Mouse (Mus musculus) limb, embryonic 12.5 days (tissue): ENCODE data around the gene Ly6g6e. TPM values are rescaled to one million over a fixed set of nuclear protein-coding genes. Genes with fewer than 3 reads are reported as not detected.
A peak's percentile ranks its signal among the peaks of the same experiment; 100 is the strongest.
"Not testable (repeated sequence)": the region's sequence is repeated elsewhere in the genome, so short reads cannot be mapped to it uniquely, and the experiment has no call there.

ENCODE experiments used
- ATAC-seq: fragments of 200-750 bp; cut with Nextera tagmentation; 2 replicates; pipeline ENCODE4 v1.8.0; 2017; ENCODE audit warnings: low read depth, moderate TSS enrichment; ENCODE audit not compliant: insufficient number of reproducible peaks, insufficient read depth, low FRiP score, low TSS enrichment
- H3K27ac ChIP-seq: fragments of 300-500 bp; sonication (generic); 2 replicates; pipeline ENCODE4 v1.5.1; 2016; ENCODE audit warnings: mild to moderate bottlenecking, moderate library complexity
- H3K27me3 ChIP-seq: fragments of 300-500 bp; sonication (generic); 2 replicates; pipeline ENCODE4 v1.6.1; 2016; ENCODE audit warnings: mild to moderate bottlenecking, moderate library complexity
- H3K36me3 ChIP-seq: fragments of 300-500 bp; sonication (generic); 2 replicates; pipeline ENCODE4 v1.6.1; 2016; ENCODE audit warnings: mild to moderate bottlenecking, moderate library complexity
- H3K4me1 ChIP-seq: fragments of 300-500 bp; sonication (generic); replicated peaks from 2 replicates; pipeline ENCODE4 v1.6.1; 2016
- H3K4me2 ChIP-seq: fragments of 300-500 bp; sonication (generic); 2 replicates; pipeline ENCODE4 v1.6.1; 2016; ENCODE audit warnings: mild to moderate bottlenecking, moderate library complexity
- H3K4me3 ChIP-seq: fragments of 300-500 bp; sonication (generic); replicated peaks from 2 replicates; pipeline ENCODE4 v1.5.1; 2016; ENCODE audit warnings: mild to moderate bottlenecking
- H3K9ac ChIP-seq: fragments of 300-500 bp; sonication (generic); replicated peaks from 2 replicates; pipeline ENCODE4 v1.6.1; 2016; ENCODE audit warnings: mild to moderate bottlenecking, moderate library complexity
- H3K9me3 ChIP-seq: fragments of 300-500 bp; sonication (generic); 2 replicates; pipeline ENCODE4 v1.6.1; 2016; ENCODE audit warnings: mild to moderate bottlenecking, moderate library complexity
- WGBS: fragments of 180-500 bp; shearing (Covaris S2); methylation state at CpG from one replicate; pipeline ENCODE4 v1.1.7; 2016; 5-methylcytosine and 5-hydroxymethylcytosine counted together
- polyA plus RNA-seq: library from polyadenylated mRNA; unstranded; fragments of >200 nt; fragmentation: Nextera tagmentation; extraction: Ambion mirVana; gene quantifications from 2 replicates; pipeline ENCODE4 v1.2.1, GENCODE M21; 2016

Gene Ly6g6e
- 1.3 and 2.5 TPM in 2 replicates for polyA plus RNA-seq

DNA sequence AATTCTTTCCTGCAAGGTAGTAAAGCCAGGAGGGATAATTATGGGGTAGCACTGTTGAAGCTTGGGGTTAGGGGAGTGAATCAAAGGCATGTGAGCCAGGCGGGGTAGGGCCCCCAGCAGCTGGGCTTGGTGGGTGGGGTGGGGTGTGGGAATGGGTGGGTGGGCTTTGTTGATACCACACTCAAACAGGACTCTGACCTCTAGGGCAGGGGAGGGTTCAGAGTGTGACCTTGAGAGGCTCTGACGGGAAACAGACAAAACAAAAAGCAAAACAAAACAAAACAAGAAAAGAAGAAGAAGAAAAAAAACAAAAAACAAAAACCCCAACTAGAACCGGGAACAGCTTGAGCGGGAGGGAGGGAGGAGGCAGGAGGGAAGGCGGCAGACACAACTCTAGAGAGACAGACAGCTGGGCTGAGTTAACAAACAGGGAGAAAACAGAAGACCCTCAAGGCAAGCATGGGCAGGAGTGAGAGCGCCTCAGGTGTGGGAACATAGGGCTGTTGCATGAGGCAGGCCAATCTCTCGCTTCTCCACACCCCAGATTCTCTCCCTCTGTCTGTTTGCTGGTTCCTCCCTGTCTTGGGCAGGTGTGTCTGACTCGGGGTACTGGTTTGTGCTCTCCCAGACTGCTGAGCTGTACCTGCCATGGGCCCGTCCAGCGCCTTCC is at the start of gene Ly6g6e:
Gene Ly6g6e (plus strand): TSS at position 396 of the 670 bp plus-strand sequence.
- Histone ChIP-seq H3K4me2 (peak within 1 kb of the TSS; percentile 40), H3K4me1 (peaks cover 28% of the 10 kb centered on the region), H3K27me3 (peaks cover 22% of the 10 kb centered on the region), H3K9me3 (no peaks in the 10 kb centered on the region), H3K9ac (peak within 1 kb of the TSS; percentile 27; the same call in 1 of the 2 replicates), H3K4me3 (peak within 1 kb of the TSS; percentile 9), H3K27ac (0 out of 2 replicates have a peak within 1 kb of the TSS, but pooled peaks have one; percentile 4), H3K36me3 (no peaks in the 10 kb centered on the region)
- no peak for ATAC-seq
- WGBS, result 20% methylated on average over 10 of the region's 10 CpGs

DNA sequence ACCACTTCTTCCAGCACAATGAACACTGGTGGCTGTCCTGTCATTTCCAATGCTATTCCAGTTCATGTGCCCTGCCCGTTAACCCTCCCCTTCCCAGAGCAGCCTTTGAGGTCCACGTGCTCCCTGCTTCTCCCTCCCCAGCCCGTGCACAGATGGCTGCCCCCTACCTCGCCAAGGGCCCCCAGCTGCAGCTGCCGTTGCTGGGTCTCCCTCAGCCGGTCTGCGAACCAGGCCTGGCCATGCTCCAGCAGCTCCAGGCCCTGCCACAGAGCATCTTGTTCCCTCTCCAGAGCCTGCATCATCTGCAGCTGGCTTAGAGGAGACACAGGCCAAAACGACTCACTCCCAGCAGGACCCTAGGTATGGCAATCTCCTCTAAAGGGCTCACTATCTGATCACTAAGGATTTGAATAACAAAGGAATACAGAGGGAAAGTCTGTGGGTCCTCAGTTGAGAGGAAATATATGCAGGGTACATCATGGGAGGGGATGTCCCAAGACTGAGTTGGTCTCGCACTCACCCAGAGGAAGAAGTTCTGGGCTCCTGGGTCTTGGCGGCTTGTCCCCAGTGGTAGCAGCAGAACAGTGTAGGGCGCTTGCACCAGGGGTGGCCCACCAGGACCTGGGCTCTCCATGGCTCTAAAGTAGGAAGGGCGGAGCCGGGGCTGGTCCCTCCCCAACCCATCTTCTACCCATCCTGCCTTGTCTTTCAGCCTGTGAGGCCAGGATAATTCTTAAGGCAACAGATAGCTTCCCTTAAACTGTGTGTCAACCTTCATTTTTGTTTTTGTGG is 49.2 kb upstream of the Ly6g6e start, which contains the start of gene Sapcd1:
Gene Sapcd1 (minus strand): TSS at position 740 of the 792 bp plus-strand sequence.
- Histone ChIP-seq H3K36me3 (no peaks in the 10 kb centered on the region), H3K9ac (0 out of 2 replicates have a peak within 1 kb of the TSS, but pooled peaks have one; percentile 8), H3K4me2 (peak within 1 kb of the TSS; percentile 18), H3K9me3 (no peaks in the 10 kb centered on the region), H3K27me3 (no peaks in the 10 kb centered on the region), H3K27ac (peak within 1 kb of the TSS; percentile 63), H3K4me1 (peaks cover 17% of the 10 kb centered on the region), H3K4me3 (peak within 1 kb of the TSS; percentile 12; the same call in 1 of the 2 replicates)
- 0 out of 2 replicates have a peak, but pooled peaks have one; percentile 50 for ATAC-seq
- WGBS, result 34% methylated on average over 13 of the region's 13 CpGs

DNA sequence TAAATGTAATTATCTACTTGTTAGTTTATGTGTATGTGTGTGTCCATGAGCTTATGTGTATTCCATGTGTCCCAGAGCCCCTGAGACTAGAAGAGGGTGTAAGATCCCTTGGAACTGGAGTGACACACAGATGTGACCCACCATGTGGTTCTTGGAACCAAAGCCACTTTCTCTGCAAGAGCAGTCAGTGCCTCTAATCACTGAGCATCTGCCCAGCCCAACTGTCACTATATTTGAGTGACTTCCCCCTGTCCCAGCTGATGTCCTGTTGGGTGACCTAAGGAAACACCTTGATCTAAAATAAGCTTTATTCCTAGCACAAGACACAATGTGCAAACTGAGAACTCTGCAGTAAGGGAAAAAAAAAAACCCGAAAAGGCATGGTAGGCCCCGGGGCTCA is 48.4 kb upstream of the Ly6g6e start:
- Histone ChIP-seq H3K27me3 (no peaks in the 10 kb centered on the region), H3K27ac (no peak overlapping the region), H3K4me2 (no peak overlapping the region), H3K9me3 (no peaks in the 10 kb centered on the region), H3K4me1 (peaks cover 17% of the 10 kb centered on the region), H3K36me3 (no peaks in the 10 kb centered on the region), H3K9ac (no peak overlapping the region), H3K4me3 (no peak overlapping the region)
- ATAC-seq, result no peak
- WGBS, result 66% methylated on average over 2 of the region's 2 CpGs

DNA sequence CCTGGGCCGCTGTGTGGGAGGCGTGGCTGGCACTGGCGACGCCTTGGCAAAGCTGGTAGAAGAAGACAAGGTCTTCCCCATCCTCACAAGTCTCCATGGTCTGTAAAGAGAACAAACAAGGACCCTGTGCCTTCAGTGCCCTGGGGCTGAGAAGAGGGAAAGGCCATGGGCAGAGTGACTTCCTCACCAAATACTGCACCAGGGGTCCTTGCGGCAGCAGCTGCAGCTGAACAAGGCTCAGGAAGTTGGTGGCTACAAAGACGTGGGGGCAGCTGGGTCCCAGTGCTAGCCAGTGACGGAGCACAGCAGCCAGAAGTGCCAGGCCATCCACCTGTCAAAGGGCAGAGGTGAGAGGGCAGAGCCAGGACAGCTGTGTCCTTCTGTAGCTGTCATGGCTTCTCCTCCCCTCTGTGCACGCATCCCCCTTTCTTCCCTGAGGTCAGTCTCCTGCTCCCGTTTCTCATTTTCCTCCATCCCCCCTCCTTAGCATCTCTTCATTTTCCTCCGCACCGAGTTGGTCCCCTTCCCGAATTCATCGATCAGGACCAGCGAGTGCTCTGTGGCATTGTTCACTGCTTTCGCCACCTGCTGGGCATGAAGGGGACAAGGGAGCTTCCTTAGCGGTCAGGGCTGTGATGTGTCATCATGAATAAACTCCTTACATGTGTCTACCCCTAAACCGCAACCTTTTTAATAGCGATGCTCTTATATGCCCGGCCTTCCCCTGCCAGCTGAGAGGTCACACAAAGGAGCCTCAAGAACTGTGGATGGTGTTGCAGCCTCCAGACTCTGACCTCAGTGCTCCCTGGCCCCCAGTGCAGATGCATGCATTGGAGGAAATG is 46.8 kb upstream of the Ly6g6e start:
- H3K4me1 ChIP-seq, result peaks cover 17% of the 10 kb centered on the region
- no peaks in the 10 kb centered on the region for H3K9me3 ChIP-seq
- no peak overlapping the region for H3K4me2 ChIP-seq
- H3K36me3 ChIP-seq, result no peaks in the 10 kb centered on the region
- H3K27me3 ChIP-seq, result no peaks in the 10 kb centered on the region
- no peak overlapping the region for H3K4me3 ChIP-seq
- no peak overlapping the region for H3K27ac ChIP-seq
- H3K9ac ChIP-seq, result no peak overlapping the region
- WGBS, result 41% methylated on average over 19 of the region's 19 CpGs
- no peak for ATAC-seq

DNA sequence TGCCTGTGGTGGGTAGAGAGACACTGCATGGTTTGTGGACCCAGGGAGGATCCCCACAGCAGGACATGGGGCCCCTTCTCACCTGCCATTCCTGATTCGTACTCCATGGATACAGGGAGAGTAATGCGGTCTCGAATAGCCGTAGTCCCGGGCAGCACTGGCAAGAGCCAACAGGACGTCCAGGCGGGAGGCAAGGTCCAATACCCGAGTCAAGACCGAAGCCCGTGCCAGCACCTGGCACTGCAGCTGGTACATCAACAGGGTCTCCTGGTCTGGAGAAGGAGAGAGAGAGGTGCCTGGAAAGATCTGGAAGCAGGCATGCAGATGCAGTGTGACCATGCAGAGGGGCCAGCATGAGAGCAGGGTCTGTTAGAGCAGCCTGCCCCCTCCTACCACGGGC is 45.4 kb upstream of the Ly6g6e start:
- 88% methylated on average over 11 of the region's 11 CpGs for WGBS
- peaks cover 13% of the 10 kb centered on the region for H3K4me1 ChIP-seq
- H3K27ac ChIP-seq, result no peak overlapping the region
- H3K27me3 ChIP-seq, result no peaks in the 10 kb centered on the region
- 0 out of 2 replicates have a peak overlapping the region, but pooled peaks have one; percentile 23 for H3K9ac ChIP-seq
- no peaks in the 10 kb centered on the region for H3K36me3 ChIP-seq
- no peak overlapping the region for H3K4me3 ChIP-seq
- H3K9me3 ChIP-seq, result no peaks in the 10 kb centered on the region
- ATAC-seq, result no peak
- no peak overlapping the region for H3K4me2 ChIP-seq

DNA sequence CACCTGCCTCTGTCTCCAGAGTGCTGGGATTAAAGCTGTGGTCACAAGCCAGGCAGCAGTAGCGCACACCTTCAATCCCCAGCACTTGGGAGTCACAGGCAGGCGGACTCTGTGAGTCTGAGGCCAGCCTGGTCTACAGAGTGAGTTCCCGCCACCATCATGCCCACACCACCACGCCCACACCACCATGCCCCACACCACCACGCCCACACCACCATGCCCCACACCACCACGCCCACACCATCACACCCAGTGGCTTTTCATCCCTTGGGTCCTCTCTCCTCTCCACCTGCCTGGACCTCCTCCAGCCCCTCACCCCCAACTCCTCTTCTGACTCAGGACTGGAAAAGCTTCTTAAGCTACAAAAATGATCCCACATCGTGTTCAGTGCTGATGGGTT is 44.8 kb upstream of the Ly6g6e start:
- no peak overlapping the region for H3K27ac ChIP-seq
- WGBS, result 85% methylated on average over 7 of the region's 7 CpGs
- H3K9me3 ChIP-seq, result no peaks in the 10 kb centered on the region
- H3K4me2 ChIP-seq, result no peak overlapping the region
- H3K27me3 ChIP-seq, result no peaks in the 10 kb centered on the region
- no peak overlapping the region for H3K9ac ChIP-seq
- H3K4me3 ChIP-seq, result no peak overlapping the region
- H3K4me1 ChIP-seq, result peaks cover 12% of the 10 kb centered on the region
- H3K36me3 ChIP-seq, result no peaks in the 10 kb centered on the region
- ATAC-seq, result no peak

DNA sequence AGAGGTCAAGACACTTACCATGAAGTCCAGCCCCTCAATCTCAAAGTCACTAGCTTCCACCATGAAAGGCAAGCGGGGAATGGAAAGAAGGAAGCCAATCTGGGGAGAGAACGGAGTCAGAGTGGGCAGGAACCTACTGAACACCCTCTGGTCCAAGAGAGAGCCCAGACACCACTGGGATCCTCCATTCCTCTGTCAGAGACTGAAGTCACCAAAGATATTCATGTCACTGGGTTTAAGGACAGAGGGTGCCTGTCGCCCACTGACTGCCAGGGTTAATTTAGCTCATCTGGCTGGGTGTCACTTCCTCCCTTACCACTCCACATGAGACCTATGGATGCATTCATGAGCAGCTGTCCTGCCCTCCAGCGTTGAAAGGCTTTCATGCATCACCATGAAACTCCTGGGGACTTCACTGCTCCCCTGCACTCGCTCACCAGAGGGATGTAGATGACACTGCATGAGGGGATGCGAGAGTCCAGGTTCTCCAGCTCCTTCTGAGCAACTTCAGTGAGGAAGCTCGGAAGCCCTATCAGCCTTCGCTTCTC is 44.3 kb upstream of the Ly6g6e start:
- Histone ChIP-seq H3K27ac (no peak overlapping the region), H3K36me3 (no peaks in the 10 kb centered on the region), H3K4me3 (no peak overlapping the region), H3K27me3 (no peaks in the 10 kb centered on the region), H3K4me1 (peaks cover 8% of the 10 kb centered on the region), H3K9me3 (no peaks in the 10 kb centered on the region), H3K9ac (no peak overlapping the region), H3K4me2 (no peak overlapping the region)
- 69% methylated on average over 8 of the region's 8 CpGs for WGBS
- no peak for ATAC-seq

DNA sequence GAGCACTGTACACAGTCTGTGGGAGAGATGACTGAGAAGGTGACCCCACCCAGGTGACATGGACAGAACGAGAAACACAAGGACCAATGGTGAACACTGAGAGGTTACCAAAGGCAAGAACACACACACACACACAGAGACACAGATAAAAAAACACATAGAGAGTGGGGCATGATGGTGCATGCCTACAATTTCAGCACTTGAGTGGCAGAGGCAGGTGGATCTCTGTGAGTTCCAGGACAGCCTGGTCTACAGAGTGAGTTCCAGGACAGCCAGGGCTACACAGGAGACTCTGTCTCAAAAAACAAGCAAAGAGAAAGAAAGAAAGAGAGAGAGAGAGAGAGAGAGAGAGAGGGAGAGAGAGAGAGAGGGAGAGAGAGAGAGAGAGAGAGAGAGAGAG is 43.0 kb upstream of the Ly6g6e start:
- WGBS, result 80% methylated on average over 1 of the region's 1 CpGs
- H3K36me3 ChIP-seq, H3K4me1 ChIP-seq, ATAC-seq, H3K27ac ChIP-seq, H3K27me3 ChIP-seq, H3K4me3 ChIP-seq, H3K9me3 ChIP-seq, H3K4me2 ChIP-seq, H3K9ac ChIP-seq: not testable (repeated sequence)

DNA sequence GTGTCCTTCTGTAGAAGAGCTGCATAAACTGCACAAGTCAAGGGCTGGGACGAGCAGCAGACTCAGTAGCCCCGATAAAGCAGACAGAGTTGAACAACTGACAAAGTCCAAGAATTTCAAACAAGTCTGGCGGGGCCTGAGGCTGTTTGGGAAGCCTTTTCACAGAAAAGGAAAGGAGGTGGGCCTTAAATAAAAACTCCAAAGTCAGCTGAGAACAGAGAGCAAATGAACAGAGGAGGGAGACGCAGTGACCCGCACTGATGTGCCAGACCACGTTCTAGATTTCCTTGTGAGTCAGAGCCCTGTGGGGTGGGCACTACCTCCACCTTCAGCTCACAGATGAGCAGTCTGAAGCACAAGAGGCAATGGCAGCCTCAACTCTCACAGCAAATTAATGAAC is 41.8 kb upstream of the Ly6g6e start:
- ATAC-seq, result no peak

DNA sequence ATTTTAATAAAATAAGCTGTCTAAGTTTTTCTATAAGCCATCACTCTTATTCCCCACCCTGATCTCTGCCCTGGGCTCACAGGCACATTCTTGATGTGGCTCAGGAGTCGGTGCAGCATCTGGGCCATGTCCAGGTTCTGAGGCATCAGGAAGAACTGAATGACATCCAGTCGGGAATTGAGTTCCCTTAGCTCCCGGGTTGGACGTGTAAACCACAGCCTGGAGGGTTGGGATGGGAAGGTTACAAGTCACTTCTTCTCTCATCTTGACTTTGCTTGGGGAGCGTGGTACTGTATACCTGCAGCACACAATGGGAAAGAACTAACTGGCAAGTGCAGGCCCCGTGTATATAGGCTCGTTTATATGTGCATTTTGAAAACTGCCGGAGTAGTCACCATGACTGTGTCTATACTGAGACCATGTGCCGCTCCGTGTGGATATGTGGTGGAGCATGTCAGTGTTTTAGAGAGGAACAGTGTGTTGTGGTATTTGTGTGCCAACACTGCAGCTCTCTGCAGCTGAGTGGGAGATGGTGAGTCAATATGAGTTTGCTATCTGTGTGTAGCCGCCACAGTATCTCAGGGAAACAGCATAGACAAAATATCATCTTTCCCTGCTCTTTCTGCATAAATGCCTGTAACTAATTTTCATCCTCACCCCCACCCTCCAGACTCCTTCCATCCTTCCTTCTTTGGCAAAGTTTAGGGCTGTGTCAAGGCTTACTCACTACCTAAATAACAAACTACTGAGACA is 37.4 kb upstream of the Ly6g6e start:
- H3K4me2 ChIP-seq, result no peak overlapping the region
- no peak overlapping the region for H3K9ac ChIP-seq
- no peaks in the 10 kb centered on the region for H3K27me3 ChIP-seq
- H3K4me1 ChIP-seq, result no peaks in the 10 kb centered on the region
- no peak overlapping the region for H3K4me3 ChIP-seq
- no peak overlapping the region for H3K27ac ChIP-seq
- H3K9me3 ChIP-seq, result no peaks in the 10 kb centered on the region
- H3K36me3 ChIP-seq, result no peaks in the 10 kb centered on the region
- 85% methylated on average over 11 of the region's 11 CpGs for WGBS
- ATAC-seq, result no peak

More for the DNA sequence above, 41.8 kb upstream of the Ly6g6e start:
- H3K9ac ChIP-seq, result no peak overlapping the region
- no peak overlapping the region for H3K27ac ChIP-seq
- H3K36me3 ChIP-seq, result no peaks in the 10 kb centered on the region
- no peak overlapping the region for H3K4me3 ChIP-seq
- 82% methylated on average over 6 of the region's 6 CpGs for WGBS
- no peaks in the 10 kb centered on the region for H3K9me3 ChIP-seq
- H3K4me2 ChIP-seq, result no peak overlapping the region
- no peaks in the 10 kb centered on the region for H3K27me3 ChIP-seq
- peaks cover 2% of the 10 kb centered on the region; the same call in 1 of the 2 replicates for H3K4me1 ChIP-seq
